Mouse (Mus musculus) MN1 (cell line): ENCODE results near the gene Glyr1.
A peak's percentile ranks its signal among the peaks of the same experiment; 100 is the strongest.

Source experiments
- DNase-seq: peaks from one replicate; pipeline ENCODE4 v3.0.0-alpha.2; 2016; ENCODE audit warnings: low spot score

Gene Glyr1

GRCm38 (mm10) chr16:5049774-5050234 is at the start of gene Glyr1, which contains the start of gene Ubn1:
Glyr1 (minus strand) TSS chr16:5049863.
Ubn1 (plus strand) TSS chr16:5050057.
- DNase-seq: peak; percentile 99

- no peak for DNase-seq
Measured at GRCm38 (mm10) chr16:5096504-5096903, 46.8 kb upstream of the Glyr1 start.

GRCm38 (mm10) chr16:5093285-5093684 is 43.6 kb upstream of the Glyr1 start:
- DNase-seq: no peak

GRCm38 (mm10) chr16:5089021-5089420 is 39.4 kb upstream of the Glyr1 start:
- no peak for DNase-seq

- DNase-seq: no peak
Measured at GRCm38 (mm10) chr16:5086179-5086578, 36.5 kb upstream of the Glyr1 start.

GRCm38 (mm10) chr16:5085196-5085595 is 35.5 kb upstream of the Glyr1 start:
- DNase-seq: no peak

GRCm38 (mm10) chr16:5074341-5074740 is 24.7 kb upstream of the Glyr1 start:
- DNase-seq: peak; percentile 42

GRCm38 (mm10) chr16:5071974-5072373 is 22.3 kb upstream of the Glyr1 start:
- DNase-seq: no peak

GRCm38 (mm10) chr16:5070321-5070720 is 20.7 kb upstream of the Glyr1 start:
- peak; percentile 45 for DNase-seq

- no peak for DNase-seq
Measured at GRCm38 (mm10) chr16:5063472-5063871, 13.8 kb upstream of the Glyr1 start.

GRCm38 (mm10) chr16:5058114-5058513 is 8.5 kb upstream of the Glyr1 start:
- DNase-seq: peak; percentile 35

- peak; percentile 79 for DNase-seq
Measured at GRCm38 (mm10) chr16:5050251-5051110, 818 bp upstream of the Glyr1 start.

- DNase-seq: peak; percentile 62
Measured at GRCm38 (mm10) chr16:5049182-5049773, 385 bp downstream of the Glyr1 start.

- DNase-seq: no peak
Measured at GRCm38 (mm10) chr16:5045322-5045721, 4.3 kb downstream of the Glyr1 start.

GRCm38 (mm10) chr16:5036649-5037234 is 12.9 kb downstream of the Glyr1 start:
- peak; percentile 12 for DNase-seq

GRCm38 (mm10) chr16:5035591-5035990 is 14.1 kb downstream of the Glyr1 start:
- no peak for DNase-seq

GRCm38 (mm10) chr16:5029847-5030246 is 19.8 kb downstream of the Glyr1 start:
- DNase-seq: no peak

- DNase-seq: no peak
Measured at GRCm38 (mm10) chr16:5024021-5024420, 25.6 kb downstream of the Glyr1 start.

- DNase-seq: no peak
Measured at GRCm38 (mm10) chr16:5014578-5014977, 35.1 kb downstream of the Glyr1 start.

GRCm38 (mm10) chr16:5013054-5013838 is 36.4 kb downstream of the Glyr1 start, which contains the start of gene Rogdi:
Rogdi (minus strand) TSS chr16:5013553.
- DNase-seq: peak; percentile 99

- DNase-seq: peak; percentile 37
Measured at GRCm38 (mm10) chr16:5012036-5013005, 37.3 kb downstream of the Glyr1 start.
